Mouse (Mus musculus): ENCODE results near the gene Pde8a. TPM values are rescaled to one million over a fixed set of nuclear protein-coding genes. Genes with fewer than 3 reads are reported as not detected.

Pde8a gene
- polyA plus RNA-seq, 1 experiment: 30.6 TPM

DNA sequence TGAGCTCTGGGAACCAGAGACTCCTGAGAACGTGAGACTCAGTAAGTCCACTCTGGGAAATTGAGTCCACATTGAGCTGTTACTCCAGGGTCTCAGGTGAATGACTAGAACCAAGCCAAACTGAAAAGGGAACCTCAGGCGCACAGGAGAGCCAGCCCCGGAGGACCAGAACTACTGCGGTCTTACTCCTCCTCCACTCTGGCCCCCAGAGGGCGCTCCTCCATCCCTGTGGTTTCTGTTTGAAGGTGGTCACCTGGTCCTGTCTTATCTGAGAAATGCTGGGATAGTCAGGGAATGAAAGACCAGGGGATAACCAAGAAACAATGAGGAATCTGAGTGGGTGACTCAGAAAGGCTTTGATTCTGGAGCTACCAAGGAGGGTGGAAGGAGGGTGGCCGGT is 4.5 kb upstream of the Pde8a start:
- TF ChIP-seq POLR2A (IDR thresholded peaks at IDR 0.05; ENCODE audit: low read depth, low read length) (no peak), CTCF (IDR thresholded peaks at IDR 0.05; ENCODE audit: borderline replicate concordance, insufficient read depth, low read length) (peak; percentile 38; the same call in 1 of the 2 replicates)
- Histone ChIP-seq H3K4me3 (ENCODE audit: insufficient read depth, low read length) (no peak overlapping the region), H3K4me1 (ENCODE audit: control insufficient read depth, insufficient read depth, low read length) (no peaks in the 10 kb centered on the region), H3K27ac (ENCODE audit: insufficient read depth, low read length) (no peak overlapping the region)

DNA sequence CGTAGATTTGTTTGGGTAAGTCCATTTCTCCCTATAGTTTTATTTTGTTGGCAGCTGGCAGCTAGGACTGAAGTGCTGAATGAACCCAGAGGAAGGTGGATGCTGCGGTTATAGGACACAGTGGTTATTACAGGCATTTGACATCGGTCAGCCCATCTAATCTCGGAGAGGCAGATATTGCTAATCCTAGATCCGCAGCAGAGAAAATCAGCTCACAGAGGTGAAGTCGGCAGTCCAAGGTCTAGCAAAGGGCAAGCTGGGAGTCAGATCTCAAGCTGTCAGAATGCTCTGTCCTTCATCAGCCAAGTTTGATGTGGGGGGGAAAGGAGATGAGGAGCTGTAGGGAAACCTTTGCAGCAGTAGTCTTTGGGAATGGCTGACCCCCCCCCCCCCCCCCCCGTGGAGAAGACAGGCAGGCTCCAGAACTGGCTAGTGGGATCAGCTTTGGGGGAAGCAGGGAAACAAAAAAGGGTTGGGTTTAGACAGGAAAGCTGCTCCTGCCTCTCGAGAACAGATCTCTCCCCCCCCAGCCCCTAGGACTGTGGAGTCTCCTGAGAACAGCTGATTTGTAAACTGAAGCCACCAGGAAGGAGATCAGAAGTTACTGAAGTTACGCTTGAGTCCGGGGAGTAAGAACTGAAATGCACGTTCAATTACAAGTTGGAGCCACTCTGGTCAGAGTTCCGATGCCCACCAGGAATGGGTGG is 3.3 kb upstream of the Pde8a start:
- H3K4me3 ChIP-seq (ENCODE audit: insufficient read depth, low read length): no peak overlapping the region
- H3K4me1 ChIP-seq (ENCODE audit: control insufficient read depth, insufficient read depth, low read length): no peaks in the 10 kb centered on the region
- TF ChIP-seq POLR2A (IDR thresholded peaks at IDR 0.05; ENCODE audit: low read depth, low read length) (no peak), CTCF (IDR thresholded peaks at IDR 0.05; ENCODE audit: borderline replicate concordance, insufficient read depth, low read length) (no peak)
- no peak overlapping the region for H3K27ac ChIP-seq (ENCODE audit: insufficient read depth, low read length)

DNA sequence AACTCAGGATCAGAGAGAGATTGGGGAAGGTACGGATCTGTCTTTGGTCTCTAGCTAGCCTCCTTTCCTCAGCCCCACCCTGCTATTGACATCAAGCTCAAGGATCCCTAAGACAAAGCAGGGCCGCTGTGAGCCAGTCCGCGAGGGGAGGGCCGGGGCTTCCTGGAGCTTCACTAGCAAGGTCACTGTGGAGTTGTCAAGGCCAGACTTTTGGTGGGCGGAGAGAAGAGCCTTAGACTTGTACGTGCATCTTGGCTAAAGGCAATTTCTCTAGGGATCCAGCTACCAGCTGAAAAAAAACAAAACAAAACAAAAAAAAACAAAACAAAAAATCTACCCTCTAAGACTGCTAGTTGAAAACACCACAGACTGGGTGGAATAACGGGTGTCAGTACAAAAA is 1.6 kb upstream of the Pde8a start:
- H3K4me3 ChIP-seq (ENCODE audit: insufficient read depth, low read length): no peak overlapping the region
- H3K27ac ChIP-seq (ENCODE audit: insufficient read depth, low read length): no peak overlapping the region
- TF ChIP-seq POLR2A (IDR thresholded peaks at IDR 0.05; ENCODE audit: low read depth, low read length) (no peak), CTCF (IDR thresholded peaks at IDR 0.05; ENCODE audit: borderline replicate concordance, insufficient read depth, low read length) (no peak)
- H3K4me1 ChIP-seq (ENCODE audit: control insufficient read depth, insufficient read depth, low read length): no peaks in the 10 kb centered on the region

DNA sequence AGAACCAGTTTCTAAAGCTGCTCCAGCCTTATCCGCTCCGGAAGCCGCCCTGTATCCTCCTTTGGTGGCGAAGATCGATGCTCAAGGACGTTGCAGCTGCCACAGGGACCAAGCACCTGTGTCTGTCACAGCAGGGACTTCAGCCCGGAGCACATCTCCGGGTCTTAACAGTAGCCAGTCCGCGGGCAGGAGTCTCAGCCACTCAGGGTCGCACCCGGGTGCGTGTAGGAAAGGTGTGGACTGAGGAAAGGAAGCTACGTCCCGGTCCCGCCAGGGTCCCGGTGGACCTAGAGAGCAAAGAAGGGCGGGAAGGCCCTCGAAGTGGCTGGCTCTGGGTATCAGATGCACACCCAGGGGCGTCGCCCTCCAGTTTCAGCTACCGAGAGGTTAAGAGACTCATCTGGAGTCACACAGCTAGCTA is 1.1 kb upstream of the Pde8a start:
- H3K4me3 ChIP-seq (ENCODE audit: insufficient read depth, low read length): peak overlapping the region; percentile 30; the same call in 1 of the 2 replicates
- no peak overlapping the region for H3K27ac ChIP-seq (ENCODE audit: insufficient read depth, low read length)
- no peaks in the 10 kb centered on the region for H3K4me1 ChIP-seq (ENCODE audit: control insufficient read depth, insufficient read depth, low read length)
- TF ChIP-seq POLR2A (IDR thresholded peaks at IDR 0.05; ENCODE audit: low read depth, low read length) (no peak), CTCF (IDR thresholded peaks at IDR 0.05; ENCODE audit: borderline replicate concordance, insufficient read depth, low read length) (no peak)

DNA sequence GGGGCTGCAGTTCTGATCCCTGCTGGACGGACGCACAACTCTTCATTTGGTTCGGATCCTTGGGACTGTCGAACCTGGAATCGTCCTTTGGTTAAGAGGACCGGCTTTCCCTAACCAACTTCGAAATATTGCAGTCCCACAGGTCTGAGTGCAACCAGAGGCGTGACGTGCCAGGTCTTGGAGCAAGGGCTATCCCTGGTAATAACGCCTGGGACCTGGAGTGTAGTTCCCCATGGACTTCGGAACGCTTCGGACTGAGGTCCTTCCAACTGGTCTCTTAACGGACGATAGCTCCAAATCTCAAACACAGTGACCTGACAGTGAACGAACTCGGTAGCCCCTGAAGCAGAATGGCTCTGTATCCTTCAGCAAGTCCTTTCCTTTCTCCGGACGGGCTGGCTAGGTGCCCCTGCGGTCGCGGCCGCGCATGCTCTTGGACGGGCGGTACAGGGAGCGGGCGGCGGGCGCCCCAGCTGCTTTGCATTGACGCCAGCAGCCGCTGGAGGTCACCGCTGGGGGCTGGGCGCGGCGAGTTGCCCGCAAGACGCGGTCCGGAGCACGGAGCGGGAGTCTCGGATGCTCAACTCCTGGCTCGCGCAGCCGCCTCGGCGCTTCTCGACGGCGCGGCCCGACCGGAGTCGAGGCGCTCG is 574 bp upstream of the Pde8a start:
- Histone ChIP-seq H3K27ac (ENCODE audit: insufficient read depth, low read length) (no peak overlapping the region), H3K4me1 (ENCODE audit: control insufficient read depth, insufficient read depth, low read length) (no peaks in the 10 kb centered on the region), H3K4me3 (ENCODE audit: insufficient read depth, low read length) (peak overlapping the region; percentile 43)
- TF ChIP-seq CTCF (IDR thresholded peaks at IDR 0.05; ENCODE audit: borderline replicate concordance, insufficient read depth, low read length) (no peak), POLR2A (IDR thresholded peaks at IDR 0.05; ENCODE audit: low read depth, low read length) (0 out of 2 replicates have a peak, but pooled peaks have one; percentile 33)

DNA sequence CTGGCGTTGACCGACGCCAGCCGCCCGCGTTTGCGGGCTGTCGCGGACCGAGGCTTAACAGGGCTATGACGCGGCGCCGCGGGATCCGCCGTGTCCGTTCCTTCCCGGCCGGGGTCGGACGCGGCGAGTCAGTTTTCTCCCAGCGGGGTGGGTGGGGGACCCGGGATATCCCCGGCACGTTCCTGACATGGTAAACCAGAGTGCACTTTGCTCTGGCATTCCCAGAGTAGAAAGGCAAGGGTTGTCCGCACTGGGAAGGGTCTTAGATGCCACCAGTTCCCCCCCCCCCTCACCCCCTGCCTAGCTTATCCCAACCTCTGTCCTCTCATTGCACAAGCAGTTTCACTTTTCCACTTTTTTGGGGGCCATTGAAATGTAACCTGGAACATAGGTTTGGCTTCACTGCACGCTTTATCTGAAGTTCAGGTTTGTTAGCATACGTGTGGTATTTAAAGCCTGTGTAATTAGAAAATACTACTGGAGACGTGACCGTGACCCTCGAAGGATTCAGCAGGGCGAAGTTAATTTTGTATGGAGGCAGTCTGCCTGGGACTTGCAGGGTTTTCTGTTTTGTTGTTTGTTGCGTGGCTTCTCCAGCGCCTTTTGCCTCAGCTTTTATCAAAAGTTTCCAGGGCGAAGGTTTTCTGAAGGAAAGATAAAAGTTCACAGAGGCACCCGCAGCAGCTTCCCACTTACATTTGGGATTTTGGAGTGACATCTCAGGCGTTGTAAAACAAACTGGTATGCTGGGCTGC is 934 bp downstream of the Pde8a start:
- TF ChIP-seq POLR2A (IDR thresholded peaks at IDR 0.05; ENCODE audit: low read depth, low read length) (no peak), CTCF (IDR thresholded peaks at IDR 0.05; ENCODE audit: borderline replicate concordance, insufficient read depth, low read length) (no peak)
- Histone ChIP-seq H3K4me1 (ENCODE audit: control insufficient read depth, insufficient read depth, low read length) (no peaks in the 10 kb centered on the region), H3K27ac (ENCODE audit: insufficient read depth, low read length) (no peak overlapping the region), H3K4me3 (ENCODE audit: insufficient read depth, low read length) (peak overlapping the region; percentile 54)

DNA sequence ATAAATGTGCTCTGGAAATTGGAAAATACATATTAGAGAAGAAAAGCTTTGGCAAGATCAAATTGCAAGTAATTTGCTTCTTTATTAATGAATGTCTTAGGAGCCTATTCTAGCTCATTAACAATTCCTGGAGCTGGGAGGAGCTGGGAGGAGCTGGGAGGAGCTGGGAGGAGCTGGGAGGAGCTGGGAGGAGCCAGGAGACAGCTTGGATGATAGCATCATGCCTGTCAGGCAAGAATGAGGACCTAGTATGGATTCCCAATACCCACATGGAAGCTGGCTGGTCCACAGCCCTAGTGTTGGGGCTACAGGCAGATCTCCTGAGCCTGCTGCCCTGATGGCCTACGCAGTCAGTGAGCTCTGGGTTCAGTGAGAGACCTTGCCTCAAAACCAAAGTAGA is 2.6 kb downstream of the Pde8a start:
- Histone ChIP-seq H3K27ac (ENCODE audit: insufficient read depth, low read length) (no peak overlapping the region), H3K4me3 (ENCODE audit: insufficient read depth, low read length) (no peak overlapping the region), H3K4me1 (ENCODE audit: control insufficient read depth, insufficient read depth, low read length) (no peaks in the 10 kb centered on the region)
- TF ChIP-seq CTCF (IDR thresholded peaks at IDR 0.05; ENCODE audit: borderline replicate concordance, insufficient read depth, low read length): no peak
- TF ChIP-seq POLR2A (IDR thresholded peaks at IDR 0.05; ENCODE audit: low read depth, low read length): no peak

DNA sequence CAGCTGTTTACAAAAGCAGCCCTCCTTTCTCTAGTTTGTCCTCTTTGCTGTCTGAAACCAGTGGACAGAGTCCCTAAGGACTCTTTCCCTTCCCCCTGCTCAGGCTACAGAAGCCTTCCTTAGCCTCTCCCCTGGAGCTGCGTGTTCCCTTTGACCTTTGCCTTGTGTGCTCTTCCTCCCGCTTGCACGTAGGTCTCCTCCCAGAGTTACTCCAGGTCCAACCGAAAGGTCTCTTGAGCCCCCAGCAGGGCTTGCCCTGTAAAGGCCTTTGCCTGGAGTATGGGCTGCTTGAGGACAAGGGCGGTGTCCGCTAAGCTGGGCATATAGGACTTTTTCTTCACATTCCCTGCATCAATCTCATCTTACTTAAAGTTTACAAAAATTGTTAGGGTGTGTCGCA is 5.9 kb downstream of the Pde8a start:
- no peak for TF ChIP-seq POLR2A (IDR thresholded peaks at IDR 0.05; ENCODE audit: low read depth, low read length)
- TF ChIP-seq CTCF (IDR thresholded peaks at IDR 0.05; ENCODE audit: borderline replicate concordance, insufficient read depth, low read length): no peak
- H3K27ac ChIP-seq (ENCODE audit: insufficient read depth, low read length): no peak overlapping the region
- no peak overlapping the region for H3K4me3 ChIP-seq (ENCODE audit: insufficient read depth, low read length)
- no peaks in the 10 kb centered on the region for H3K4me1 ChIP-seq (ENCODE audit: control insufficient read depth, insufficient read depth, low read length)

DNA sequence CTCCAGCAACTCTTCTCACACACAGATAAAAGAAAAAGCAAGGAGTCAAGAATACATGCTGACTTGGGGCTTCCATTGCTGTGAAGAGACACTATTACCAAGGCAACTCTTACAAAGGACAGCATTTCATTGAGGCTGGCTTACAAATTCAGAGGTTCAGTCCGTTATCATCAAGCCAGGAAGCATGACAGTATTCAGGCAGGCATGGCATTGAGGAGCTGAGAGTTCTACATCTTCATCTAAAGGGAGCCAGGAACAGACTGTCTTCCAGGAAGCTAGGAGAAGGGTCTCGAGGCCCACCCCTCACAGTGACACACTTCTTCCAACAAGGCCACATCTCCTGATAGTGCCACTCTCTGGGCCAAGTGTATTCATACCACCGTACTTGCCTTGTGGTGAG is 7.0 kb downstream of the Pde8a start:
- no peak for TF ChIP-seq POLR2A (IDR thresholded peaks at IDR 0.05; ENCODE audit: low read depth, low read length)
- TF ChIP-seq CTCF (IDR thresholded peaks at IDR 0.05; ENCODE audit: borderline replicate concordance, insufficient read depth, low read length): no peak
- no peaks in the 10 kb centered on the region for H3K4me1 ChIP-seq (ENCODE audit: control insufficient read depth, insufficient read depth, low read length)
- H3K4me3 ChIP-seq (ENCODE audit: insufficient read depth, low read length): no peak overlapping the region
- no peak overlapping the region for H3K27ac ChIP-seq (ENCODE audit: insufficient read depth, low read length)

DNA sequence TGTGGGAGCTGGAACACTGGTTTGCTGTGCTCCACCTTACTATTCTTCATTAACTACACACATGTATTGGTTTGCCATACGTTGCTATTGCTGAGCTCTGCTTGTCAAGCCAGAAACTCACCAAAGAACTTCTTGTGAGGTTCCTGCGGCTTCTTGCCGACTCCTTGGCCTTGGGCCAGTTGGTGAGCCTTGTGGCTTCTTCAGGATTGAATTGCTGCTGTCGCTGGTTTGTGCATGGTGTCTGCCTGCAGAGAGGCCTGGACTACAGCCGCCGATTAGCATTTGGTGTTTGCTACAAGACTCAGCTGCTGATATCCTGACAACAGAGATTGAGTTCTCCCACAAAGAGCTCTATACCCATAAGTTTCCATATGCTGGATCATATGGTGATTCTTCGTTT is 10.9 kb downstream of the Pde8a start:
- H3K4me1 ChIP-seq (ENCODE audit: control insufficient read depth, insufficient read depth, low read length): no peaks in the 10 kb centered on the region
- H3K4me3 ChIP-seq (ENCODE audit: insufficient read depth, low read length): no peak overlapping the region
- TF ChIP-seq CTCF (IDR thresholded peaks at IDR 0.05; ENCODE audit: borderline replicate concordance, insufficient read depth, low read length): no peak
- no peak for TF ChIP-seq POLR2A (IDR thresholded peaks at IDR 0.05; ENCODE audit: low read depth, low read length)
- H3K27ac ChIP-seq (ENCODE audit: insufficient read depth, low read length): no peak overlapping the region
